Mouse (Mus musculus): ENCODE measurements around the gene Naaladl2. TPM values are rescaled to one million over a fixed set of nuclear protein-coding genes. Genes with fewer than 3 reads are reported as not detected.

Gene Naaladl2
- polyA plus RNA-seq, 1 experiment from 2014 or later, result 0.85 TPM

DNA sequence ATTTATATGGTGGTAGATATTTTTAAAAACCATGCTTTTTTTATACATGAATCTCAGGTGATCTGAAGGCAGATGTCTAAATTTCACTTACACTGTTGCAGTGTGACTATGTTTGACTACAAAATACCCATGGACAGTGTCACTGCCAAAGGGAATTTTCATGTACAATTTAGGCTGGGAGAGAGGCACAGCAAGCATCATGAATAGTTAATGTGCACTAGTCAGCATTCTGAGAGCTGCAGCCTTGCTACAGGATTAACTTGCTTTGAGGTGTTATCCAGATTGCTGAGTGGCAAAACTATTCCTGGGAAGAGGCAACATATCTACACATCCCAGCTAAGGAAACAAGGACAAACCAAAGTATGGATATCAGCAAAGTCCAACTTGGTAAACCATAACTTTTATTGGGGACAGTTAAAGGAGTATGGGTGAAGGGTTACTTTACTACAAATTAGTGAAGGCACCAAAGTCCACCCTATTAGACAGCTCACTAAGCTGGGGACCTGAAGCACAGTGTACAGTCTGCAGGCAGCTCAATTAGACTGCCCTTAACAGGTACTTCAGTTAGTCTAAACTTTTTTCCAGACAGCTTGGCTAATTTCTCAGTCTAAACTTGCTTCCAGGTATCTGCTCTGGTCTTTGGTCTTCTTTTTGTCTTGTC is 1181.0 kb downstream of the Naaladl2 start:
- no peaks in the 10 kb centered on the region for H3K36me3 ChIP-seq (replicated peaks; ENCODE audit: insufficient read depth, low read length)
- no peak overlapping the region for H3K9ac ChIP-seq (replicated peaks)
- H3K4me2 ChIP-seq (ENCODE audit: low read depth, low read length), result no peak overlapping the region
- H3K27ac ChIP-seq (ENCODE audit: low read depth), result no peak overlapping the region
- ATAC-seq (no peak), DNase-seq (no peak)
- H3K4me1 ChIP-seq (ENCODE audit: insufficient read depth), result no peaks in the 10 kb centered on the region
- no peaks in the 10 kb centered on the region for H3K27me3 ChIP-seq (ENCODE audit: insufficient read depth, low read length)
- no peak overlapping the region for H3K4me3 ChIP-seq (ENCODE audit: low read depth, low read length)
- no peak for TF ChIP-seq EP300 (IDR thresholded peaks at IDR 0.05; ENCODE audit: low read depth)
- no peak for TF ChIP-seq CTCF (IDR thresholded peaks at IDR 0.05; ENCODE audit: low read depth)
- H3K9me3 ChIP-seq (ENCODE audit: low read length), result no peaks in the 10 kb centered on the region

DNA sequence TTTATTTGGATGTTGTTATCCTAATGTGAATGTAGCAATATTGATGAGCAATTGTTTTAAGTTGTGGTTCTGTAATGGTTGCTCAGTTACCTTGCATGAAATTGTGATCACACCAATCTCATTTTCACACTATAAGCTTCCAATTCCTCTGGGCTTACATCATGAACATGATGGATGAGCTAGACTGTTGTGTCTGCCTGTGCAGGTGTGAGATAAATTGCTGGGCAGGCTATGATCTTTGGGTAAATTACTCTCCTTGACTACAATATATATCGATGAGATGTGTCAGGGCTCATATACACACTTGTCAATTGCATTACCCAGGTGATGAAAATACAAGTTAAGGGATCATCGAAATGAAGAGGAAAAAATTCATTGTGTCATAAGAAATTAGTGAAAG is 1197.9 kb downstream of the Naaladl2 start:
- TF ChIP-seq CTCF (IDR thresholded peaks at IDR 0.05; ENCODE audit: low read depth), result no peak
- TF ChIP-seq EP300 (IDR thresholded peaks at IDR 0.05; ENCODE audit: low read depth), result no peak
- DNase-seq, result no peak
- H3K27ac ChIP-seq (ENCODE audit: low read depth), result no peak overlapping the region
- H3K4me1 ChIP-seq (ENCODE audit: insufficient read depth), result no peaks in the 10 kb centered on the region
- no peaks in the 10 kb centered on the region for H3K36me3 ChIP-seq (replicated peaks; ENCODE audit: insufficient read depth, low read length)
- no peak overlapping the region for H3K4me3 ChIP-seq (ENCODE audit: low read depth, low read length)
- 58% methylated on average over 2 of the region's 2 CpGs for WGBS (ENCODE audit: insufficient replicate concordance)
- H3K27me3 ChIP-seq (ENCODE audit: insufficient read depth, low read length), result no peaks in the 10 kb centered on the region
- ATAC-seq, result no peak
- H3K9me3 ChIP-seq (ENCODE audit: low read length), result no peaks in the 10 kb centered on the region
- H3K9ac ChIP-seq (replicated peaks), result no peak overlapping the region
- H3K4me2 ChIP-seq (ENCODE audit: low read depth, low read length), result no peak overlapping the region

DNA sequence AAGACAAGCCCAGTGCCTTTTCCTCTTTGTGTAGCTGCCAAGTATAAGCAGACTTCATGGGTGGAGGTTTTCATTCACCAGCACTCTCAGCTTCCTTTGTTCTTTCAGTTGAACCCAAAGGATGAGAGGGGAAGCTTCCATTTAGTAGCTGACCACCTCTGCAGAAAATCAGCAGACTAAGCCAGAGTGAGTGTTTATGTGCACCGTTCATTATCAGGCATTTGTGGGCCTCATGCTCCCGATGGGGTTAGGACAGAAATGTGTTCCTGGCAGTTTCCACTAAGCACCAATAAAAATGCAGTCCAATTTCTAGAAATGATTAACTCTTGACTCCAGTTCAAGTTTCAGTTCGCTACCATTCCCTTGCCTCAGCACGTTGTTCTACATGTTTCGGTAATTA is 1206.8 kb downstream of the Naaladl2 start:
- H3K9ac ChIP-seq (replicated peaks), result no peak overlapping the region
- ATAC-seq, result no peak
- H3K27me3 ChIP-seq (ENCODE audit: insufficient read depth, low read length), result no peaks in the 10 kb centered on the region
- no peaks in the 10 kb centered on the region for H3K4me1 ChIP-seq (ENCODE audit: insufficient read depth)
- TF ChIP-seq EP300 (IDR thresholded peaks at IDR 0.05; ENCODE audit: low read depth) (no peak), CTCF (IDR thresholded peaks at IDR 0.05; ENCODE audit: low read depth) (no peak)
- H3K27ac ChIP-seq (ENCODE audit: low read depth), result no peak overlapping the region
- no peaks in the 10 kb centered on the region for H3K9me3 ChIP-seq (ENCODE audit: low read length)
- no peak for DNase-seq
- WGBS (ENCODE audit: insufficient replicate concordance), result 78% methylated on average over 5 of the region's 5 CpGs
- H3K4me3 ChIP-seq (ENCODE audit: low read depth, low read length), result no peak overlapping the region
- no peaks in the 10 kb centered on the region for H3K36me3 ChIP-seq (replicated peaks; ENCODE audit: insufficient read depth, low read length)
- H3K4me2 ChIP-seq (ENCODE audit: low read depth, low read length), result no peak overlapping the region

DNA sequence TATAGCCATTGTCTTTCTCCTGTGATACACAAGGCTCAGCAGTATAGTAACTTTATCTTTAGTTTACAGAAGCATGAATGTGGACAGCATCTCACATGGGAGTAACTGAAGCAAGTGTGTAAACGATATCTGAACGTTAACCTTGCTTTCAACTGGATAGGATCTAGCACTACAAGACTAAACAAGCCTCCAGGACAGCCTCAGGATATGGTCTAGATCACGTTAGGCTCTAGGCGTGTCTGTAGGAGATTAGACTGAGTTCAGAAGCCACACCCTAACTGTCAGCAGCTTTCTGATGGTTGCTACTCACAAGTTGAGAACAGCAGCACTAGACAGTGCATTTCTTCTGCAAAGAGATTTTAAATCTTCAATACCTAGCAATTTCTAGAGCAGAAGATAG is 1216.0 kb downstream of the Naaladl2 start:
- no peak overlapping the region for H3K4me2 ChIP-seq (ENCODE audit: low read depth, low read length)
- DNase-seq (no peak), ATAC-seq (peak; percentile 74)
- no peak overlapping the region for H3K4me3 ChIP-seq (ENCODE audit: low read depth, low read length)
- H3K27me3 ChIP-seq (ENCODE audit: insufficient read depth, low read length), result no peaks in the 10 kb centered on the region
- H3K9ac ChIP-seq (replicated peaks), result no peak overlapping the region
- no peak overlapping the region for H3K27ac ChIP-seq (ENCODE audit: low read depth)
- H3K9me3 ChIP-seq (ENCODE audit: low read length), result no peaks in the 10 kb centered on the region
- peak; percentile 63 for TF ChIP-seq EP300 (IDR thresholded peaks at IDR 0.05; ENCODE audit: low read depth)
- no peak for TF ChIP-seq CTCF (IDR thresholded peaks at IDR 0.05; ENCODE audit: low read depth)
- H3K4me1 ChIP-seq (ENCODE audit: insufficient read depth), result no peaks in the 10 kb centered on the region
- no peaks in the 10 kb centered on the region for H3K36me3 ChIP-seq (replicated peaks; ENCODE audit: insufficient read depth, low read length)
- 51% methylated on average over 4 of the region's 4 CpGs for WGBS (ENCODE audit: insufficient replicate concordance)

DNA sequence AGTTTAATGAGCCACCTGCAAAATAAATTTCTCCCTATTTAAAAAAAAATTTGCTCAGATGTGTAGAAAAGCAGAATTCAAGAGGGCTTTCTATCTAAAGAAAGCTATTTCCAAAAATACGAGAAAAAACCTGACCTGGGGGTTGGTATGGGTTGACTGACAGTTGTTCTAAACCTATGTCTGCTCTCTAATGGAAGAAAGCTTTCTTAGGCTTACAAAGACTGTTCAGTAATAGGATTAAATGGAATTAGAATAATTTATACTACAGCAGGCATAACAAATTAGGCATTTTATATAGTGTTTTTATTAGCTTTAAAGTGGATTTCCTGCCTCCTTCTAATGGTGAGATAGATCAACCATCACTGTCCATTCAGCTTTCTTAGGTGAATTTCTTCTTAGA is 1236.4 kb downstream of the Naaladl2 start:
- Histone ChIP-seq H3K9me3 (ENCODE audit: low read length) (no peaks in the 10 kb centered on the region), H3K4me3 (ENCODE audit: low read depth, low read length) (no peak overlapping the region), H3K4me2 (ENCODE audit: low read depth, low read length) (no peak overlapping the region), H3K9ac (replicated peaks) (no peak overlapping the region), H3K36me3 (replicated peaks; ENCODE audit: insufficient read depth, low read length) (no peaks in the 10 kb centered on the region), H3K27me3 (ENCODE audit: insufficient read depth, low read length) (no peaks in the 10 kb centered on the region), H3K27ac (ENCODE audit: low read depth) (no peak overlapping the region), H3K4me1 (ENCODE audit: insufficient read depth) (no peaks in the 10 kb centered on the region)
- ATAC-seq (no peak), DNase-seq (no peak)
- TF ChIP-seq EP300 (IDR thresholded peaks at IDR 0.05; ENCODE audit: low read depth) (no peak), CTCF (IDR thresholded peaks at IDR 0.05; ENCODE audit: low read depth) (no peak)
- WGBS (ENCODE audit: insufficient replicate concordance), result 51% methylated on average over 1 of the region's 1 CpGs

DNA sequence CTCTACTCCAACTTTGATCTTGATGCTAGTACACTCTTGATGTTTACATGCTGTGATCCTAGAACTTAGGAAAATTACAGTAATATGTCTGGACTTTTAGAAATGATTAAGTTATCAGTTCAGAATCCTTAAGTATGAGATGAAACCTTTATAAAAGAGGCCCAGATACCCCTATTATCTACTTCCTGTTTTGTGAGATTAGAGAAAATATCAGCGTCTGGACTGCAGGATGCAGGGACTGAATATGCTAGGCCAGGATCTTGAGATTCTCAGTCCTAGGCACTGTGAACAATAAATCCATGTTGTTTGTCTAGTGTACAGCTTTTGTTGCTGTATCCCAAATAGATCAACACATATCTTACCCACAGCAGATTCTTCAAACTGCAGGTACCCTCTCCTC is 1278.4 kb downstream of the Naaladl2 start:
- H3K9ac ChIP-seq (replicated peaks), result no peak overlapping the region

DNA sequence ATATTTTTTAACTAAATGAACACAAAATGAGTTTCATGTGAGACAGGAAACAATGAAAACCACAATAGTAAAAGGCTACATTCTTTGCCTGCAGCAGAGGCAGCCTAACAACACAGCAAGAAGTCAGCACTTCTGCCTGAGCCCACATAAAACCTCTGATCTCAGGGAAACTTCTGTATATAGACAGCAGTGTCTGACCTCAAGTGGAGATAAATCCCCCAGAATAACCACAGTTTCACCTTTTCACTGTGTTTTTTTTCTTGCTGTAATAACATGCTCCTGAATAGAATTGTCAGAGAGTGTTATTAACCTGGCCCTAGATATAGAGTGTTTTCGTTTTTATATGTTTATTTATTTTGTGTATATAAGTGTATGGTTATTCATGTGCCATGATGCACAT is 1286.8 kb downstream of the Naaladl2 start:
- Histone ChIP-seq H3K4me3 (ENCODE audit: low read depth, low read length) (no peak overlapping the region), H3K4me2 (ENCODE audit: low read depth, low read length) (no peak overlapping the region), H3K9ac (replicated peaks) (no peak overlapping the region), H3K27me3 (ENCODE audit: insufficient read depth, low read length) (no peaks in the 10 kb centered on the region), H3K27ac (ENCODE audit: low read depth) (no peak overlapping the region), H3K9me3 (ENCODE audit: low read length) (no peaks in the 10 kb centered on the region), H3K36me3 (replicated peaks; ENCODE audit: insufficient read depth, low read length) (no peaks in the 10 kb centered on the region), H3K4me1 (ENCODE audit: insufficient read depth) (no peaks in the 10 kb centered on the region)
- TF ChIP-seq EP300 (IDR thresholded peaks at IDR 0.05; ENCODE audit: low read depth) (no peak), CTCF (IDR thresholded peaks at IDR 0.05; ENCODE audit: low read depth) (no peak)
- WGBS (ENCODE audit: insufficient replicate concordance), result 50% methylated on average over 1 of the region's 1 CpGs
- no peak for DNase-seq
- ATAC-seq, result no peak

More for the DNA sequence above, 1278.4 kb downstream of the Naaladl2 start:
- H3K4me3 ChIP-seq (ENCODE audit: low read depth, low read length), result no peak overlapping the region
- H3K27ac ChIP-seq (ENCODE audit: low read depth), result no peak overlapping the region
- TF ChIP-seq EP300 (IDR thresholded peaks at IDR 0.05; ENCODE audit: low read depth), result no peak
- no peak for TF ChIP-seq CTCF (IDR thresholded peaks at IDR 0.05; ENCODE audit: low read depth)
- H3K36me3 ChIP-seq (replicated peaks; ENCODE audit: insufficient read depth, low read length), result no peaks in the 10 kb centered on the region
- ATAC-seq (no peak), DNase-seq (no peak)
- no peaks in the 10 kb centered on the region for H3K27me3 ChIP-seq (ENCODE audit: insufficient read depth, low read length)
- no peak overlapping the region for H3K4me2 ChIP-seq (ENCODE audit: low read depth, low read length)
- 62% methylated on average over 1 of the region's 1 CpGs for WGBS (ENCODE audit: insufficient replicate concordance)
- no peaks in the 10 kb centered on the region for H3K9me3 ChIP-seq (ENCODE audit: low read length)
- H3K4me1 ChIP-seq (ENCODE audit: insufficient read depth), result no peaks in the 10 kb centered on the region
